Mouse (Mus musculus) forebrain, embryonic 10.5 days (tissue): ENCODE measurements around the gene Rbm25. TPM values are rescaled to one million over a fixed set of nuclear protein-coding genes. Genes with fewer than 3 reads are reported as not detected.

Experiments used
- DNase-seq: peaks from one replicate; pipeline ENCODE4 v3.0.0-alpha.2; 2017; ENCODE audit warnings: low spot score; ENCODE audit errors: extremely low spot score
- H3K27ac ChIP-seq: fragments of 300-500 bp; sonication (generic); 2 replicates; pipeline ENCODE4 v1.5.1; 2016; ENCODE audit warnings: mild to moderate bottlenecking
- H3K27me3 ChIP-seq: fragments of 300-500 bp; sonication (generic); 2 replicates; pipeline ENCODE4 v1.6.1; 2016; ENCODE audit warnings: mild to moderate bottlenecking; ENCODE audit not compliant: poor library complexity, severe bottlenecking
- H3K36me3 ChIP-seq: fragments of 300-500 bp; sonication (generic); replicated peaks from 2 replicates; pipeline ENCODE4 v1.6.1; 2016; ENCODE audit warnings: mild to moderate bottlenecking, moderate library complexity
- H3K4me1 ChIP-seq: fragments of 300-500 bp; sonication (generic); 2 replicates; pipeline ENCODE4 v1.6.1; 2016
- H3K4me3 ChIP-seq: fragments of 300-500 bp; sonication (generic); 2 replicates; pipeline ENCODE4 v1.5.1; 2016; ENCODE audit warnings: mild to moderate bottlenecking, moderate library complexity
- H3K9me3 ChIP-seq: fragments of 300-500 bp; sonication (generic); 2 replicates; pipeline ENCODE4 v1.6.1; 2016; ENCODE audit warnings: mild to moderate bottlenecking, moderate library complexity
- WGBS: fragments of 180-500 bp; shearing (Covaris S2); methylation state at CpG from one replicate; pipeline ENCODE4 v1.1.7; 2016; 5-methylcytosine and 5-hydroxymethylcytosine counted together
- polyA plus RNA-seq: library from polyadenylated mRNA; unstranded; fragments of >200 nt; fragmentation: Nextera tagmentation; extraction: Ambion mirVana; gene quantifications from 2 replicates; pipeline ENCODE4 v1.2.1, GENCODE M21; 2016

The Rbm25 gene
- polyA plus RNA-seq, 1 experiment from 2014 or later: 294 TPM

- H3K27me3 ChIP-seq: no peaks in the 10 kb centered on the region
- H3K4me3 ChIP-seq: no peak overlapping the region
- H3K4me1 ChIP-seq: peaks cover 27% of the 10 kb centered on the region
- no peak overlapping the region for H3K27ac ChIP-seq
- H3K36me3 ChIP-seq: peaks cover 35% of the 10 kb centered on the region
- WGBS: 93% methylated on average over 9 of the region's 9 CpGs
- H3K9me3 ChIP-seq: no peaks in the 10 kb centered on the region
- no peak for DNase-seq
These were observed 55.7 kb downstream of the Rbm25 start for GRCm38 (mm10) chr12:83686575-83687350.

- peaks cover 35% of the 10 kb centered on the region for H3K36me3 ChIP-seq
- peaks cover 27% of the 10 kb centered on the region for H3K4me1 ChIP-seq
- under 1% methylated on average over 38 of the region's 38 CpGs for WGBS
- no peaks in the 10 kb centered on the region for H3K9me3 ChIP-seq
- peak; percentile 96 for DNase-seq
- H3K27me3 ChIP-seq: no peaks in the 10 kb centered on the region
- peak within 1 kb of the TSS; percentile 96 for H3K27ac ChIP-seq
- peak within 1 kb of the TSS; percentile 98 for H3K4me3 ChIP-seq
These were observed 56.9 kb downstream of the Rbm25 start, which contains the start of gene Psen1 for GRCm38 (mm10) chr12:83687934-83688315. Gene Psen1 (plus strand): TSS chr12:83688152.

GRCm38 (mm10) chr12:83688316-83689086, 57.5 kb downstream of the Rbm25 start:
- Histone ChIP-seq H3K4me3 (peak overlapping the region; percentile 98), H3K27me3 (no peaks in the 10 kb centered on the region), H3K4me1 (peaks cover 27% of the 10 kb centered on the region), H3K9me3 (no peaks in the 10 kb centered on the region), H3K27ac (peak overlapping the region; percentile 96), H3K36me3 (peaks cover 34% of the 10 kb centered on the region)
- WGBS: 2% methylated on average over 49 of the region's 49 CpGs
- DNase-seq: no peak

GRCm38 (mm10) chr12:83689087-83689432, 58.0 kb downstream of the Rbm25 start:
- WGBS: 46% methylated on average over 6 of the region's 6 CpGs
- no peaks in the 10 kb centered on the region for H3K27me3 ChIP-seq
- H3K27ac ChIP-seq: peak overlapping the region; percentile 96
- H3K4me1 ChIP-seq: peaks cover 27% of the 10 kb centered on the region
- DNase-seq: no peak
- H3K4me3 ChIP-seq: peak overlapping the region; percentile 98
- no peaks in the 10 kb centered on the region for H3K9me3 ChIP-seq
- peaks cover 29% of the 10 kb centered on the region for H3K36me3 ChIP-seq

- H3K27me3 ChIP-seq: no peaks in the 10 kb centered on the region
- DNase-seq: no peak
- H3K36me3 ChIP-seq: peaks cover 19% of the 10 kb centered on the region
- 94% methylated on average over 5 of the region's 5 CpGs for WGBS
- H3K27ac ChIP-seq: no peak overlapping the region
- no peak overlapping the region for H3K4me3 ChIP-seq
- H3K9me3 ChIP-seq: no peaks in the 10 kb centered on the region
- peaks cover 17% of the 10 kb centered on the region for H3K4me1 ChIP-seq
These were observed 63.0 kb downstream of the Rbm25 start for GRCm38 (mm10) chr12:83694011-83694410.

- Histone ChIP-seq H3K36me3 (peaks cover 25% of the 10 kb centered on the region), H3K4me3 (no peak overlapping the region), H3K27ac (no peak overlapping the region), H3K9me3 (no peaks in the 10 kb centered on the region), H3K4me1 (peaks cover 10% of the 10 kb centered on the region), H3K27me3 (no peaks in the 10 kb centered on the region)
- 94% methylated on average over 3 of the region's 3 CpGs for WGBS
- no peak for DNase-seq
These were observed 63.6 kb downstream of the Rbm25 start for GRCm38 (mm10) chr12:83694669-83695068.

- Histone ChIP-seq H3K27me3 (no peaks in the 10 kb centered on the region), H3K36me3 (peaks cover 28% of the 10 kb centered on the region), H3K4me1 (peaks cover 15% of the 10 kb centered on the region), H3K27ac (no peak overlapping the region), H3K4me3 (no peak overlapping the region), H3K9me3 (no peaks in the 10 kb centered on the region)
- no peak for DNase-seq
- 93% methylated on average over 4 of the region's 4 CpGs for WGBS
These were observed 67.6 kb downstream of the Rbm25 start for GRCm38 (mm10) chr12:83698637-83699036.

GRCm38 (mm10) chr12:83701608-83702007, 70.6 kb downstream of the Rbm25 start:
- Histone ChIP-seq H3K36me3 (peaks cover 47% of the 10 kb centered on the region), H3K9me3 (no peaks in the 10 kb centered on the region), H3K4me3 (no peak overlapping the region), H3K27ac (no peak overlapping the region), H3K27me3 (no peaks in the 10 kb centered on the region), H3K4me1 (peaks cover 15% of the 10 kb centered on the region)
- 95% methylated on average over 7 of the region's 7 CpGs for WGBS
- DNase-seq: no peak

GRCm38 (mm10) chr12:83702796-83703195, 71.8 kb downstream of the Rbm25 start:
- H3K27me3 ChIP-seq: no peaks in the 10 kb centered on the region
- no peak overlapping the region for H3K4me3 ChIP-seq
- peak; percentile 30 for DNase-seq
- no peak overlapping the region for H3K27ac ChIP-seq
- 66% methylated on average over 4 of the region's 4 CpGs for WGBS
- no peaks in the 10 kb centered on the region for H3K9me3 ChIP-seq
- H3K36me3 ChIP-seq: peaks cover 56% of the 10 kb centered on the region
- peaks cover 15% of the 10 kb centered on the region for H3K4me1 ChIP-seq

- H3K36me3 ChIP-seq: peaks cover 44% of the 10 kb centered on the region
- H3K27me3 ChIP-seq: no peaks in the 10 kb centered on the region
- no peak for DNase-seq
- H3K9me3 ChIP-seq: no peaks in the 10 kb centered on the region
- H3K27ac ChIP-seq: no peak overlapping the region
- peaks cover 15% of the 10 kb centered on the region for H3K4me1 ChIP-seq
- H3K4me3 ChIP-seq: no peak overlapping the region
- WGBS: 93% methylated on average over 4 of the region's 4 CpGs
These were observed 75.9 kb downstream of the Rbm25 start for GRCm38 (mm10) chr12:83706951-83707350.

GRCm38 (mm10) chr12:83708160-83709092, 77.4 kb downstream of the Rbm25 start:
- WGBS: 91% methylated on average over 7 of the region's 7 CpGs
- H3K36me3 ChIP-seq: peaks cover 58% of the 10 kb centered on the region
- H3K9me3 ChIP-seq: no peaks in the 10 kb centered on the region
- peaks cover 1% of the 10 kb centered on the region; the same call in 1 of the 2 replicates for H3K4me1 ChIP-seq
- H3K27me3 ChIP-seq: no peaks in the 10 kb centered on the region
- H3K27ac ChIP-seq: no peak overlapping the region
- no peak overlapping the region for H3K4me3 ChIP-seq
- no peak for DNase-seq

- no peak overlapping the region for H3K4me3 ChIP-seq
- DNase-seq: no peak
- H3K9me3 ChIP-seq: no peaks in the 10 kb centered on the region
- WGBS: 90% methylated on average over 2 of the region's 2 CpGs
- no peaks in the 10 kb centered on the region for H3K4me1 ChIP-seq
- H3K36me3 ChIP-seq: peaks cover 66% of the 10 kb centered on the region
- H3K27ac ChIP-seq: no peak overlapping the region
- no peaks in the 10 kb centered on the region for H3K27me3 ChIP-seq
These were observed 78.9 kb downstream of the Rbm25 start for GRCm38 (mm10) chr12:83709934-83710333.
